Mouse (Mus musculus): ENCODE results near the gene Hspb11.
A peak's percentile ranks its signal among the peaks of the same experiment; 100 is the strongest.

Hspb11 gene

DNA sequence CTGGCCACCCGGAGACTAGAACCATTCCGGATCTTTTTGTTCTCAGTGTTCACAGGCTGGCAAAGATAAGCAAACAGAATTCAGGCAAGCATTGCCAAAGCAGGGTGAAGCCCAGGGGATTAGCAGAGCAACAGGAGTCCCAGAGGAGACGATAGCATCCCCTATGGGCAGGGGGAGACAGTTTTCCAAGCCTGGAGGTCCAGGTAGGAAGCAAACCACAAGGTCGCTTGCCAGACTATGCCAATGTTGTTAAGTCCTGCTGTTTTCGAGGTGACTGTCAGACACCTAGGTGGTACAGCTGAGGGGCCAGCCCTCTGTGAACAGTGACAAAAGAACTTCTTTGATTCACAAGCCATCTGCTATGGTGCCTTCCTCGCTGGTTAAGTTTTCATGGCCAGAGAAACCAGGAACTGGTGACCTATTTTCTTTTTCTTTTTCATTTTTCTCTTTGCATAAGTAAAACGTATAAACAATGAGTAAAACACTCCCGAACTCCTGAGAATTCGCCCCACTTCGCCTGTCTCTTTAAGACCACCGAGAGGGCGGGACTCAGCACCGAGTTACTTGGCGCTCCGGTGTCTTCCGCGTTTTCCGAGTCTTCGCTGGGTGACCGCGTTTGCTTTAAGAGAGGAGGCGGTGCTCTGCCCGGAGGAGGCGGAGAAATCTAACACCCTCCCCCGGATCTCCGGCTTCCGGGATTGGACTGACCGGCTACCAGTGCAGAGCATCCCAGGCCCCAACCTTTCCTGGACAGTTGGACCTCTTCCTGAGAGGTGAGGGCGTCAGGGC is 60.5 kb downstream of the Hspb11 start, which contains the start of gene Yipf1:
Gene Yipf1, plus strand, starts transcription at position 674 of the 789 bp plus-strand sequence.
- peak; percentile 96 for DNase-seq (ENCODE audit: low read depth, low spot score)

DNA sequence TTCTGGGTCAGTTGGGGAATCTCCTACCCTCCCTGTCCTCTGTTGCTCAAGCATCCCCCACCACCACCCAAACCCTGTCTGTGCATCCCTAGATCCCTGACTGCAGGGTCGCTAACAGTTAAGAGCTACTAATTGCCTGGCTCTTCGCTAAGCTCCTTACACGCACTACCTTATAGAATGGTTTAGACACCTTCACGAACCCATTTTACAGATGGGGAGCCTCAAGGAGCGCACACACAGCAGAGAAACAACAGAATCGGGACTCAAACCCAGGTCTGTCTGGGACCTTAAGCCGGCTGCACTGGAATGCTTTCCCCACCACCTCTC is 61.0 kb downstream of the Hspb11 start:
- DNase-seq (ENCODE audit: low read depth, low spot score), result no peak

DNA sequence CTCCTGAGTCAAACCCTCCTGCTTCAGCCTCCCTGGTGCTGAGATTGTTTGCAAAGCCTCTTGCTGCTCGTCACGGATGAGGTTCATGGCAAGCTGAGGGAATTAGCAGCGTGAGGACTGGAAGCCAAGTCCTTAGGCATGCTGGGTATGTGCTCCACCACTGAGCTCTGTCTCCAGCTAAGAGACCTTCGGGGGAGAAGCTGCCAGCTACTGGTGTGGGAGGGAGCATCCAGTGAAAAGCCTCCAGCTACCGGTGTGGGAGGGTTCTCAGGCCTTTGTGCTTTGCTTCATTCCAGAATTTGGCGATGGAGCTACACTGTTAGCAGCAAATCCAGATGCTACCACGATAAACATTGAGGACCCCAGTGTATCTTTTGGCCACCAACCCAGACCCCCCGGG is 65.3 kb downstream of the Hspb11 start:
- DNase-seq (ENCODE audit: low read depth, low spot score), result peak; percentile 65

DNA sequence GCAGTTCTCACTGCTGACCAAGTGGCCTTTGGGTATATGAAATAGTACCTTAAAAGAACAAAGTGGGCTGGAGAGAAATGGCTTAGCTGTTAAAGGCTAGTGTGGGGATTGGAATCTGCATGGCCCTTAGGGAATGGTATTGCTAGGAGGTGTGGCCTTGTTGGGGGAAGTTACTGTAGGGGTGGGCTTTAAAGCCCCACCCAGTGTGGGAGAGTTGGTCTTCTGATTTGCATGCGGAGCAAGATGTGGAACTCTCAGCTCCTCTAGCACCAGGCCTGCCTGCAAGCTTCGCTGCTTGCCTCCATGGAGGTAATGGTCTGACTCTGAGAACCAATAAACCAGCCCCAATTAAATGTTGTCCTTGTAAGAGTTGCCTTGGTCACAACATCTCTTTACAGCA is 67.6 kb downstream of the Hspb11 start:
- DNase-seq (ENCODE audit: low read depth, low spot score), result no peak

DNA sequence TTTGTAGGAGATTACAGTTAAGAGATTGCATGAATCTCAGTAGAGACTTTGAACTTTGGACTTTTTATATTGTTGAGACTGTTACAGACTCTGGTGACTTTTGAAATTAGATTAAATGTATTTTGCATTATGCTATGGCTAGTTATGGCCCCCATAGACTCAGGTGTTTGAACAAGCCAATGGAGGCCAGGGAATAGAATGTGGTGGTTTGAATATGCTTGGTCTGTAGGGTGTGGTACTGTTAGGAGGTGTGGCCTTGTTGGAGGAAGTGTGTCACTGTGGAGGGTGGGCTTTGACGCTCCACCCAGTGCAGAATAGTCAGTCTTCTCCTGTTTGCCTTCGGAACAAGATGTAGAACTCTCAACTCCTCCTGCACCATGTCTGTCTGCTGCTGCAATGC is 69.7 kb downstream of the Hspb11 start:
- DNase-seq (ENCODE audit: low read depth, low spot score), result no peak

DNA sequence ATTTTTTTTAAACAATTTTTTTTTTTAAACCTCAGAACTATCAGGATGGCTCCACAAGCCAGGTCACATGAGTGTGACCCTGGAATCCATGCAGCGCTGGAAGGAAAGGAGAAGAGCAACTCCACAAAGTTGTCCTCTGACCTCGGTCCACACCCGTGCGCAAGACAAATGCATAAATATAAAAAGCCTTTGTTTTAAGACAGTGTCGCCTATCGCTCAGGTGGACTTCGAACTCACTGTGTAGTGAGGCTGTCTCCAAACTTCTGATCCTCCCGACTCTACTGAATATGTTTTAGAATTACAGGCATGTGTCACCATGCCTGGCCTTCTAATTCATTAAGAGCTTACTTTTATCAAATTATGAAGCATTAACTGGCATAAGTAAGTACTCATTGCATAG is 75.1 kb downstream of the Hspb11 start:
- DNase-seq (ENCODE audit: low read depth, low spot score), result no peak

All from brain, adult 2 months (tissue).